28 mouse cellular contexts compared by ENCODE assay signal in genomic region chr11:68498999-68499699, GRCm38 (mm10). TPM values are rescaled to one million over a fixed set of nuclear protein-coding genes. Genes with fewer than 3 reads are reported as not detected.
DNase-seq lines count a peak whose midpoint lies in the region; ATAC-seq lines count a peak whose summit lies in the region.
"Had no signal": no experiment of that assay in that cellular context is flagged by ENCODE, and none has a peak within 500 bp of the region (broad histone marks: within the 10 kb centered on the region; RNA-seq: fewer than 3 reads in every experiment).

No protein-coding gene starts in this region.

- peak; percentile 63 for ATAC-seq in inflammation-experienced regulatory T-cells, adult 6 months
- no peak for ATAC-seq in erythroid progenitor cell, adult 5-6 weeks (replicated peaks; ENCODE audit: low FRiP score, poor library complexity, severe bottlenecking)
- no peak for ATAC-seq in forebrain, embryonic 16.5 days

- H3K4me2 ChIP-seq in forebrain, embryonic 16.5 days (ENCODE audit: low read length): no peak overlapping the region
- H3K4me2 ChIP-seq: embryonic facial prominence, embryonic 12.5 days; forebrain, embryonic 12.5 days; heart, embryonic 12.5 days; hindbrain, embryonic 12.5 days; limb, embryonic 12.5 days; liver, embryonic 11.5 days; midbrain, embryonic 12.5 days; neural tube, embryonic 12.5 days had no signal

- DNase-seq in heart, adult 11 months: peak; percentile 83
- DNase-seq in heart, adult 18-20 months: no peak
- DNase-seq in MEL-GATA-1-ER (ENCODE audit: extremely low read depth, low read depth): peak; percentile 71
- DNase-seq in thymus, postnatal 25 days: no peak
- DNase-seq: adrenal gland, adult 2 months; cerebellum, adult 11 months; cerebellum, postnatal 10 days; gastrocnemius, adult 2 months; heart, postnatal 14 days; kidney, adult 8-10 months; kidney, postnatal 10 days; lung, adult 2 months; lung, postnatal 14 days; right cerebral cortex, postnatal 14 days; thymus, postnatal 14 days had no signal

- no peak overlapping the region for H3K4me3 ChIP-seq in forebrain, embryonic 16.5 days (replicated peaks; ENCODE audit: low read length)
- H3K4me3 ChIP-seq: embryonic facial prominence, embryonic 12.5 days; forebrain, embryonic 12.5 days; gastrocnemius, adult 2 months; heart, embryonic 12.5 days; hindbrain, embryonic 12.5 days; limb, embryonic 12.5 days; midbrain, embryonic 12.5 days; neural tube, embryonic 12.5 days had no signal

- no peaks in the 10 kb centered on the region for H3K9me3 ChIP-seq in forebrain, embryonic 16.5 days (ENCODE audit: control insufficient read depth, low read length)
- H3K9me3 ChIP-seq: embryonic facial prominence, embryonic 12.5 days; forebrain, embryonic 12.5 days; heart, embryonic 12.5 days; hindbrain, embryonic 12.5 days; limb, embryonic 12.5 days; midbrain, embryonic 12.5 days; neural tube, embryonic 12.5 days had no signal

- H3K4me1 ChIP-seq in forebrain, embryonic 16.5 days (replicated peaks; ENCODE audit: control insufficient read depth, insufficient read depth, low read length): no peaks in the 10 kb centered on the region
- H3K4me1 ChIP-seq: embryonic facial prominence, embryonic 12.5 days; forebrain, embryonic 12.5 days; limb, embryonic 12.5 days; midbrain, embryonic 12.5 days; neural tube, embryonic 12.5 days had no signal

- WGBS in forebrain, embryonic 16.5 days: 75% methylated on average over 8 of the region's 8 CpGs

- H3K27me3 ChIP-seq in forebrain, embryonic 16.5 days (replicated peaks; ENCODE audit: control insufficient read depth, insufficient read depth, low read length): no peaks in the 10 kb centered on the region
- H3K27me3 ChIP-seq: embryonic facial prominence, embryonic 12.5 days; forebrain, embryonic 12.5 days; hindbrain, embryonic 12.5 days; limb, embryonic 12.5 days; midbrain, embryonic 12.5 days; neural tube, embryonic 12.5 days had no signal

- no peak overlapping the region for H3K9ac ChIP-seq in forebrain, embryonic 16.5 days (replicated peaks; ENCODE audit: low read depth, low read length)
- H3K9ac ChIP-seq: embryonic facial prominence, embryonic 12.5 days; forebrain, embryonic 12.5 days; heart, embryonic 12.5 days; hindbrain, embryonic 12.5 days; limb, embryonic 12.5 days; midbrain, embryonic 12.5 days; neural tube, embryonic 12.5 days had no signal

- no peaks in the 10 kb centered on the region for H3K36me3 ChIP-seq in forebrain, embryonic 16.5 days (ENCODE audit: control insufficient read depth, insufficient read depth)
- H3K36me3 ChIP-seq: embryonic facial prominence, embryonic 12.5 days; forebrain, embryonic 12.5 days; heart, embryonic 12.5 days; hindbrain, embryonic 12.5 days; limb, embryonic 12.5 days; midbrain, embryonic 12.5 days; neural tube, embryonic 12.5 days had no signal

- H3K27ac ChIP-seq in forebrain, embryonic 16.5 days (ENCODE audit: low read length): no peak overlapping the region
- H3K27ac ChIP-seq: embryonic facial prominence, embryonic 12.5 days; forebrain, embryonic 12.5 days; gastrocnemius, adult 2 months; hindbrain, embryonic 12.5 days; limb, embryonic 12.5 days; midbrain, embryonic 12.5 days; neural tube, embryonic 12.5 days had no signal

RNA-seq across cellular contexts. Expression of gene Pik3r6, which starts 3.7 kb away (rescaled TPM):
- total RNA-seq in heart, adult 18-20 months (2021): 1 to 10 TPM; 3.8 to 4.0 TPM
- polyA plus RNA-seq in inflammation-experienced regulatory T-cells, adult 6 months (2017; shearing (Covaris generic)): not detected
- 1.7 and 5.8 TPM in 2 replicates for total RNA-seq in erythroid progenitor cell, adult 5-6 weeks (2015; ENCODE audit: low replicate concordance)
- total RNA-seq in erythroid progenitor cell, adult 5-6 weeks (2017; ENCODE audit: low replicate concordance): 0.90 and 1.5 TPM in 2 replicates
- 1.8 and 2.2 TPM in 2 replicates for polyA plus RNA-seq in forebrain, embryonic 16.5 days (2015; fragmentation: Nextera tagmentation; extraction: Ambion mirVana)

RNA-seq across cellular contexts. Expression of gene Mfsd6l, which starts 56.8 kb away (rescaled TPM):
- under 1 TPM; 0.12 to 0.13 TPM for total RNA-seq in heart, adult 18-20 months (2021)
- polyA plus RNA-seq in inflammation-experienced regulatory T-cells, adult 6 months (2017; shearing (Covaris generic)): not detected
- not detected in 2 replicates for total RNA-seq in erythroid progenitor cell, adult 5-6 weeks (2015; ENCODE audit: low replicate concordance)
- total RNA-seq in erythroid progenitor cell, adult 5-6 weeks (2017; ENCODE audit: low replicate concordance): not detected in 2 replicates
- not detected in 2 replicates for polyA plus RNA-seq in forebrain, embryonic 16.5 days (2015; fragmentation: Nextera tagmentation; extraction: Ambion mirVana)
- total RNA-seq: layer of hippocampus, postnatal 25 days; left cerebral cortex, postnatal 10 days had no signal
- polyA plus RNA-seq: forebrain, embryonic 12.5 days; limb, embryonic 12.5 days; liver, embryonic 11.5 days; midbrain, embryonic 12.5 days; neural tube, embryonic 12.5 days had no signal

Comparison
In these comparisons a context has a peak if more than half of its experiments do, and no peak if none do; other contexts are left out.
1. DNase-seq: peak in heart, adult 11 months (single experiment) and MEL-GATA-1-ER (single experiment); none in heart, adult 18-20 months (0 of 2) and thymus, postnatal 25 days (single experiment).